Mouse (Mus musculus) adrenal gland, adult 2 months (tissue): ENCODE data around the gene Ccdc92b. TPM values are rescaled to one million over a fixed set of nuclear protein-coding genes. Genes with fewer than 3 reads are reported as not detected.

Experiments
- DNase-seq: peaks from one replicate; pipeline ENCODE4 v3.0.0; 2021
- polyA plus RNA-seq: library from polyadenylated mRNA; depleted of rRNA; stranded (reverse); fragments of >200 nt; gene quantifications from 2 replicates; pipeline ENCODE4 v1.2.3, GENCODE M21; 2012
- total RNA-seq, 2 experiments: library from RNA; stranded (reverse); gene quantifications; 2 replicates each; pipeline ENCODE4 v1.2.3; 2021

Ccdc92b gene
- total and polyA plus RNA-seq, 3 experiments: 2.0 to 3.6 (median 2.4) TPM

- DNase-seq: peak; percentile 83
Observed at GRCm38 (mm10) chr11:74652791-74653191, 33.4 kb downstream of the Ccdc92b start.

GRCm38 (mm10) chr11:74653385-74653784 is 34.0 kb downstream of the Ccdc92b start:
- peak; percentile 76 for DNase-seq

GRCm38 (mm10) chr11:74655941-74656340 is 36.5 kb downstream of the Ccdc92b start:
- DNase-seq: peak; percentile 73

- no peak for DNase-seq
Observed at GRCm38 (mm10) chr11:74660336-74660735, 40.9 kb downstream of the Ccdc92b start.

GRCm38 (mm10) chr11:74661641-74662040 is 42.2 kb downstream of the Ccdc92b start:
- no peak for DNase-seq

GRCm38 (mm10) chr11:74662221-74662620 is 42.8 kb downstream of the Ccdc92b start:
- DNase-seq: no peak

- no peak for DNase-seq
Observed at GRCm38 (mm10) chr11:74664279-74664678, 44.9 kb downstream of the Ccdc92b start.

- DNase-seq: peak; percentile 15
Observed at GRCm38 (mm10) chr11:74664906-74665305, 45.5 kb downstream of the Ccdc92b start.

GRCm38 (mm10) chr11:74665631-74666283 is 46.4 kb downstream of the Ccdc92b start:
- peak; percentile 5 for DNase-seq

- peak; percentile 65 for DNase-seq
Observed at GRCm38 (mm10) chr11:74666284-74666652, 46.9 kb downstream of the Ccdc92b start.

GRCm38 (mm10) chr11:74666776-74667581 is 47.6 kb downstream of the Ccdc92b start:
- no peak for DNase-seq

- DNase-seq: no peak
Observed at GRCm38 (mm10) chr11:74667582-74668010, 48.2 kb downstream of the Ccdc92b start.

GRCm38 (mm10) chr11:74668466-74668865 is 49.1 kb downstream of the Ccdc92b start:
- no peak for DNase-seq

GRCm38 (mm10) chr11:74668971-74669370 is 49.6 kb downstream of the Ccdc92b start:
- DNase-seq: no peak

GRCm38 (mm10) chr11:74670151-74670550 is 50.7 kb downstream of the Ccdc92b start:
- no peak for DNase-seq

- DNase-seq: no peak
Observed at GRCm38 (mm10) chr11:74671013-74671412, 51.6 kb downstream of the Ccdc92b start.

GRCm38 (mm10) chr11:74671839-74672238 is 52.4 kb downstream of the Ccdc92b start:
- no peak for DNase-seq

GRCm38 (mm10) chr11:74672901-74673513 is 53.6 kb downstream of the Ccdc92b start:
- DNase-seq: no peak

GRCm38 (mm10) chr11:74673561-74673960 is 54.2 kb downstream of the Ccdc92b start:
- no peak for DNase-seq

- DNase-seq: no peak
Observed at GRCm38 (mm10) chr11:74674713-74675112, 55.3 kb downstream of the Ccdc92b start.

- no peak for DNase-seq
Observed at GRCm38 (mm10) chr11:74675156-74675555, 55.8 kb downstream of the Ccdc92b start.
